Mouse (Mus musculus): ENCODE data around the gene Fgfr1op.
"Not testable (repeated sequence)": the region's sequence is repeated elsewhere in the genome, so short reads cannot be mapped to it uniquely, and the experiment has no call there.

Fgfr1op gene

DNA sequence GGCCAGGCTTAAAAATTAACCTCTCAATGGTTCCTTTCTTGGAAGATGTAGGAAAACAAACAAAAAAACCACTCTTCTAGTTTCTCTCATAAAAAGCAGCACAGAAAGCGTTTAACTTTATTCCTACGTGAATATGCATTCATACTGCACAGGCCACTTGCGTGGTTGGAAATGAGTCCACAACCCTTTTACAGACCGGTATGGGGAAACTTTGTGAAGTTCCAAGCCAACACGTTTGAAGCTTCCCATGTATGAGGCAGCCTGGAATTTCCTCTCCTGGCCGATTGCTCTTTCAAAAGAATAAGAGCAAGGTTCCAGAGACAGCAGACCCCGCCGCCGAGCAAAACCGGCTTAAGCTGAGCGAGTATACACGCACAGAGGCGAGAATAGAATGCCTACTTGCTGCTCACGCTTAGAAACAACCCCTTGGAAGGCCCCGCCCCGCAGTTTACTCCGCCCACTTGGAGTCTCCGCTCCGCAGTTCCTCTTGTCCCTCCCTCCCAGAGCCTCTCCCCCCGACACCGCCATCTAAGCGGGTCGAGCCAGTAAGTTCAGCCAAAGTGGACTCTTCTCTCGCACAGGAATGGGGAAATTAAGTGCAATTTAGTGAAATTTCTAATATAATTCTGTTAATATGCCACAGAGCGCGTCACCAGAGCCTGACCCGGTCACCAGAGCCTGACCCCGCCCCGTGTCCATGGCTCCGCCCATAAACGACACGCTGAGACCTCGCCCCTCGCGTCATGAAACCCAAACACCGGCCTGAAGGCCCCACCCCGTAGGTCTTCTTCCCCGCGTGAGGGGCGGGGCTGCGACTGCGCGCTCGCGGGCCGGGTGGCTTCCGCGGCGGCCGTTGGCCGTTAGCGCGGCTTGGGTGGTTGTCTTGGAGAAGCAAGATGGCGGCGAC lies at the start of gene Fgfr1op:
Gene Fgfr1op (plus strand): TSS at position 801 of the 907 bp plus-strand sequence.
- peak; percentile 23 to 25 for DNase-seq

- DNase-seq = peak; percentile 29 to 62
Observed at GRCm38 (mm10) chr17:8116378-8116777, 48.9 kb upstream of the Fgfr1op start.

DNA sequence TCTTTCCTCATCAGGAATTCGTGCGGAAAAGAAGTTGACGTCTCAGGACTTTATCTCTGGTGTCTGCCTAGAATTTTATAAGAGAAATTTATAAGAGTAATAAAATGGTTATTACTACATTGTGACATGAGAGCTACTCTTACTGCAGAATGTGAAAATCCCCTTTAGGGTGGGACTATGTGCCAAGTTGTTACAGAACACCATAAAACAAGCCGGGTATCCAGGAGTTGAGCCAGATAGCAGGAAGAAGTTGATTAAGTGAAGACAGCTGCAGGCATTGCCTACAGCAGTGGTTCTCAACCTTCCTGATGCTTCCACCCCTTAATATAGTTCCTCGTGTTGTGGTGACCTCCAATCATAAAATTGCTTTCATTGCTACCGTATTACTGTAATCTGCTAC lies 48.4 kb upstream of the Fgfr1op start:
- DNase-seq = not testable (repeated sequence)

DNA sequence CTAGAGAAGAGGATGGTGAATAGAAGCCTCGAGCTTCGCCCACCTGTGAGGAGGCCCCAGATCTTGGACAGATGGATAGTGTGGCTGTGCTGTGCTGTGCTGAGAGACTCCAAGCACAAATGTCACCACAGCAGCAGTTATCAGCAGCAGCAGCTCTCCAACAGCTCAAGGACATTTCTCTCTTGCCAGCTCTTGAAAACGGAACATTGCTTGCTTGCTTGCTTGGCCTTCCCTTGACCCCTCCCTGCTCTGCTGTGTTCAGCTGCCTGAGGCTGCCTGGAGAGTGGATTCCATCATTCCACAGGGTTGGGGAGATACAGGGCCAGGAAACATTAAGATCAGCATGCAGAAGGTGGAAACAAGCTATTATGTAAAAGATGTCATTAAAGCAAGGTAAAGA lies 42.3 kb upstream of the Fgfr1op start:
- not testable (repeated sequence) for DNase-seq

DNA sequence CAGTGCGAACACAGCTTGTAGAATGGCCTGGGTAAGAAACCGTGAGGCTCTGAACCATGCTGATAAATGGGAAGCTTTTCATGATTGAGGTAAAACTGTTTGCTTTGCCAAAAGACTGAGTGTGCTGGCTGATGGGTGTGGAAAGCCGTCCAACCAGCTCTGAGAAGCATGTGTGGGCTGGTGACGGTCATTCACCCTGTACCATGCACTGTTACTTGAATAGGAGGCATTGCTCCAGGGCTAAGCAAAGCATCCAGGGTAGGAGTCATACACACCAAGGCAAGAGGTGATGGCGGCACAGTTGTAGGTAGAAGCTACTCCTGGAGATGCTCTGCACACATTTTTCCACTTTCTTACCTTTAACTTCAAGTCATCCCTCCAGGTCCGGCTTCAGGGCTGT lies 40.7 kb upstream of the Fgfr1op start:
- not testable (repeated sequence) for DNase-seq

GRCm38 (mm10) chr17:8128326-8128993 lies 36.8 kb upstream of the Fgfr1op start:
- DNase-seq = not testable (repeated sequence)

DNA sequence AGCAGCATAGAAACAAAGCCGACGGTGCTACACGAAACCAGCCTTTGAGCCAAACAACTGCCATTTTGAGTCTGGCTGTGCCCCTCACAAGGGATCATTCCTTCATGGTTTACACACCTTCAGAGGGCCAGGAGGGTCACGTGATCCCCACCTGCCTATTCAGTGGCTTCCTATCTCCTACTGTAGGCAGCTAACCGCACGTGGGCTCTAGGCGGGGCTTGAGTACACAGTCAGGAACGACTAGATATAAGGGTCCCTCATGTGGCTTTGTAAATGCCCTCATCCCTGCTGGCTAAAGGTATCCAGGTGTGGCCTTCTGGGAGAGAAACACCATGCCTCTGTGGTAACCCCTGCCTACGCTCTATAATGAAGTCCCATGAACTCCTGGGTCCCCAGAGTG lies 35.7 kb upstream of the Fgfr1op start:
- not testable (repeated sequence) for DNase-seq

GRCm38 (mm10) chr17:8130849-8131248 lies 34.5 kb upstream of the Fgfr1op start:
- DNase-seq = not testable (repeated sequence)

DNA sequence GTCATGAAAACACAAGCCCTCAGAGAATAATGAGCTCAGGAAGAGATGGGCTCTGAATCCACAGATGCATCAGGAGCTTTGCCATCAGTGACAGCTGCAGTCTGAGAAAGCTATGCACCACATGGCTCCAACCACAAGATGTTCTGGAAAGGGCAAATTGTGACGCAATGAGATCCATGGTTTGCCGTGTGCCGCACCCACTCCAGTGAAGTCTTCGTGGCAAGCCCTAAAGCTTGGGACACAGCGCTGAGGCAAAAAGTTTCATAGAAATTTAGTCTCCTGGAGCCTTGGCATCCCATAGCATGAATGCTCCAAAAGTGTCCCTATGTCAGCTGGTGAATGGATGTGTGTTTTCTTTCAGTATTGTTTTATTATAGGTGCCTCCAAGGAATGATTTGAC lies 27.2 kb upstream of the Fgfr1op start:
- DNase-seq = not testable (repeated sequence)

GRCm38 (mm10) chr17:8140210-8140609 lies 25.1 kb upstream of the Fgfr1op start:
- not testable (repeated sequence) for DNase-seq

DNA sequence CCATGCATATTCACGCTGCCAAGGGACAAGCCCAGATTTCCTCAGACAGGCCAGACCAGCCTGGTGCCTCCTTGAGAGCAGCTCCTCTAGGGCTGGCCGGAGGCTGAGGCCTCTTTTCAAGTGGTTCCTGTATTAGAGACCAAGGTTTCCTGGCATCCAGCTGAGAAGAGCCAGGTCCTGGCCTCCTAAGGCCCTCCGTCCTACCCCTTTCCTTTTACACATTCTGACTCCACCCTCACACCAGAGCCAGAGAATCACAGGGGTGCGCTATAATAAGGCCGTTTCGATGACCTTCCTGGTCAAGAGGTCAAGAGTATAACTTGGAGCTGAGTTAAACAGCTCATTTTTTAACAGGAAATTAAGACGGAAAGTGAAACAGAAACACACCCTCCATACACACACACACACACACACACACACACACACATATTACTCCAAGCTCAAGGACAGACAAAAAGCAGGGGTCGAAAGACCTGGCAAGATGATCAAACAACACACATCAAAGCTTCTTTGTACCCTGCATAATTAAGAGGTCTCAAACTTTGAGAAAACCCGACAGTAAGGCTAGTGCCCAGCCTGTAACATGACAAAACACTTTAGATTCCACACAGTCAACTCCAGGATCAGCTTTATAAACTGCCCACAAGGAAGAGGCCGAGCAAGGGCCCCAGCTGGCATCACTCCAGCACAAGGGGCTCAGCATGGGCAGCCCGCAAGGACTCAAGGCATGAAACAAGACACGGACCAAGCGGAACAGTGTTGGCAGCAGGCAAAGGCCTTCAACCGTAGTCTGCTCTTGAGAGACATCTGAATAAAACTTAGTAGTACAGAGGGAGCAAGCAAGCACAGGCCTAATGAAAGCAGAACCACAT lies 21.3 kb upstream of the Fgfr1op start:
- peak; percentile 65 to 83 for DNase-seq

GRCm38 (mm10) chr17:8146931-8147330 lies 18.4 kb upstream of the Fgfr1op start:
- peak; percentile 16 to 40 for DNase-seq

GRCm38 (mm10) chr17:8147439-8148316 lies 17.6 kb upstream of the Fgfr1op start, which contains the start of the genes Gm49673 and Rnaset2a:
Gm49673 (minus strand) TSS chr17:8147788.
Rnaset2a (minus strand) TSS chr17:8148097.
- DNase-seq = peak; percentile 51 to 57

DNA sequence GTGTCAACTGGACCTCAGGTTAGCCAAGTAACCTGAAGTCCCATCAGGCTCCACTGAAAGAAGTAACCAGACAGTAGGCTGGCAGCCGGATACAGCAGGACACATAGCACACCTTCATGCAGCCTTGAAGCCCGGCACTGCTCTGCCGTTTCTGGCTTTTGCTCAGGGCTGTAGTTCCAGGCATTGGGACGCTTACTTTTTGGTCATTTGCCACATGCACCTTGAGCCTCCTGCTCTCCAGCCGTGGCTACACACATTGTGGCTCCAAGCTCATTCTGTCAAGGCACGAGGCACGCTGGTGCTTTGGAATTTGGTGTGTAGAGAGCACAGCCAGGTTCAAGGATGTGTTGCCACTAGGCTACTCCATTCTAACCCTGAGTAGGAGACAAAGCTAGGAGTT lies 10.3 kb upstream of the Fgfr1op start:
- DNase-seq = peak; percentile 40 to 45

GRCm38 (mm10) chr17:8155982-8156381 lies 9.3 kb upstream of the Fgfr1op start:
- DNase-seq = not testable (repeated sequence)

- DNase-seq = not testable (repeated sequence)
Observed at GRCm38 (mm10) chr17:8158627-8159026, 6.7 kb upstream of the Fgfr1op start.

DNA sequence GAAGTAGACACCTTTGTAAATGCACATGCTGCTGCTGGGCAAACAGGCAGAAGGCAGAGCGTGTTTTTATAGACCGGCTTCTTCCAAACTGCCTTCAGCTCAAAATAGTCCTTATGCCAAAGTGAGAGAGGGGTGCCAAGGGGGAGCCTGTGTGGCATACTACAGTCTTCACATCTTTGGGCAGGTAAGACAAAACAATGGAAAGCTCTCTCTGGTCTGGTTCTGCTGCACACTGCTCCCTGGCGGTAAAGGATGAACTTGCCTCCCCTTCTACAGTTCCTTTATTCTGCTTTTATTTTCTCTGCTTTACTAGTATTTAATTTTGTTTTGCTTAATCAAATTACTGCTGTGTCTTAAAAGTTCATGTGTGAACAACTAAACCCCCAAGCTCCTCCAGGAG lies 4.3 kb upstream of the Fgfr1op start:
- peak; percentile 60 to 77 for DNase-seq

GRCm38 (mm10) chr17:8165608-8165945 lies 276 bp downstream of the Fgfr1op start:
- peak in 1 of 2 experiments; percentile 30 for DNase-seq

DNA sequence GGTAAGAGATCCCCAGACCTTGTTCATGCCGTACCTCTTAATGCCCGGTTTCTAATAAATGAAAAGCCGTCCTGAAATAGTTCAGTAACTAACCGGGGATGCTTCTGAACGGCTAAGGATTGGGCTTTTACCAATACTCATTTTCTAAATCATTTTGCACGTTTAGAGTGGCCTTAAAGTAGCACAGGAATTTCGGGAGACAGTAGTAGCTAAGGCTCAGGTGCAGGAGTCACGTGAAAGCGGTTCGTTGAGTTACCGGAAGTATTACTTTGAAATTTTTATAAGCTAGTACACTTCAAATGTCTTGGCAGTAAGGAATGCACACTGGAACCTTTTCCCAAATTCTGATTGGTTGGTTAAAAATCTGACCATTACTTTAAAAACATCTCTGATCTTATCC lies 676 bp downstream of the Fgfr1op start:
- not testable (repeated sequence) for DNase-seq

- DNase-seq = peak in 1 of 2 experiments; percentile 32
Observed at GRCm38 (mm10) chr17:8166454-8166853, 1.2 kb downstream of the Fgfr1op start.

DNA sequence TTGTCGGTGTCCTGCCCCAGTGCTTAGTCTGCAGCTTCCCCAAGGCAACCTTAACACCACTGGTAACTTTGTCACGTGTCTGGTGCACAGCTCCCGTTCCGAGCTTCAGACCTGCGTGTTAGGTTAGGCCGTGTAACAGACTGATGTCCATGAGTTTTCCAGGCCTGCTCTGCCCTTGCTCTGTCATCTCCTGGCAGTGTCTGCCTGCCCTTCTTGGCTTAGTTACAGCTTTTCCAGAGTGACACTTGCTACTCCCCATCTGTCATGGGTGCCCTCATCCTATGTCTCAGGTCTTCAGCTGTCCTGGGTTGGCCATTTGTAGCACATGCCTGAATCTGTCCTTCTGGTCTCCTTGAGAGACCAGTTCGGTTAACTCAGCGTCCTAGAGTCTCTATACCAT lies 2.1 kb downstream of the Fgfr1op start:
- peak; percentile 26 to 33 for DNase-seq

- no peak for DNase-seq
Observed at GRCm38 (mm10) chr17:8170331-8170730, 5.0 kb downstream of the Fgfr1op start.
